Mouse (Mus musculus) ovary, postnatal 10 days (tissue): ENCODE measurements around the gene Zfp157.
"Not testable (repeated sequence)": the region's sequence is repeated elsewhere in the genome, so short reads cannot be mapped to it uniquely, and the experiment has no call there.

Source experiments
- DNase-seq: peaks from one replicate; pipeline ENCODE4 v3.0.0; 2022; ENCODE audit warnings: low spot score

Zfp157 gene

DNA sequence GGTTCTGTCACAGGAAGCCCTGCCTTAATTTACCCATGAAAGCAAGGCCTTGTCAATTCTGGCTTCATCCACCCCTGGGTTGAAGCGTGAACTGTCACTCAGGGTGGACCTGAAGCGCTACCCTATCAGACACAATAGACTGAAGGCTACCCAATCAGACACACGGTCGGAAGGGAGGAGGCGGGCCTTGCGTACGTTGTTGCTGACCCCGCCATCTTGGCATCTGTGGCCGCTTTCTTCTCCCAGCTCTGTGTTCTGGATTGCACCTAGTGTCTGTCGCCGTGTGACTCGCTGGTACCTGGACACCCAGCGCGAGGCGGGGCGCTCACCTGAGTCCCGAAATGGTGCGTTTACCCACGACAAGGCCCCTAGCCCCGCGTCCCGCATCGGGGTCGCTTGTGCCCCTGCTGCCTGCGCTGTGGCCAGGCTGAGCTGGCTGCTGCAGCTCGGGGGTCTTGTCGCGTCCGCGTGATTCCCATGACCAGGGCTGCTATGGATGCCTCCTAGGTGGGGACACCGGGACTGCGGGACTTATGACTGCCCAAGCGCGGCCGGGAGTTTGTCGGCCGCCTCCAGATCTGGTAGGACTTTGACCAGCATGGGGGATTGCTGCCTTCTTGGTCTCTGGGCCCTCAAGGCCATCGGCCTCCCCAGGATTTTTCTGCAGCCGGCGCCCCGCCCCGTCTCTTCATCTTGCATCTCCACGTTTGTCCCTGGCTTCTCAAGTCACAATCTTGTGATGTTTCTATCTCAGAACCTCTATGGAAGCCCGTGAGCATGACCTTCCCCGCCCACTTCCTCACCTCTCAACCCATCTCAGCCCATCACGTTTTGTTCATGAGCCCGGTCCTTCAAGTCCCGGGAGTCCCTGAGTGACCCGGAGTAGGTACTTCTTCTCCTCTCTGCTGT is at the start of gene Zfp157:
Gene Zfp157 (plus strand): TSS at position 183 of the 909 bp plus-strand sequence.
- DNase-seq: peak; percentile 71

DNA sequence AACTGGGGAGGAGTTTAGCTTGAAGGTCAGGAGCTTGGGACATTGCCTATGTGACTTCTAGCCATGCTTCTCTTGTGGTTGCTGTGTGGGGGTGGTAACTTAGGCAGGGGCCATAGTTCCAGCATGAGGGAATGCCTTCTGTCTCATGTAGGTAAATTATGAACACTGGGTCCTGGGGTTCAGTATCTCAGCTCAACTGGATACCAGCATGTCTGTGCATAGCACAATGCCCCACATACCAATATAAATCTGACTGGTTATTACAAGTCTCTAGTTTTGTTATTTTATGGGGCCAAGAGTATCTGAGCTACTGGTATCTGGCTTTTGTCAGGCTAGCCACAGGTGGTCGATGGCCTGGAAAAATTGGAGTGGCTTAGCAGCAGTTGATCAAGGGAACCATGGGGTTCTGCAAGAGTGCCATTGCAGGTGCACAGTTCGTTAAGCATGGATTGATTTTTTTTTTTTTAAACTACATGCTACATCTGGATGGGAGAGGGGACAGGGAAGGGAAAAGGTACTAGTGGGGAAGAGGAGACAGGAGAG is 43.4 kb upstream of the Zfp157 start:
- no peak for DNase-seq

DNA sequence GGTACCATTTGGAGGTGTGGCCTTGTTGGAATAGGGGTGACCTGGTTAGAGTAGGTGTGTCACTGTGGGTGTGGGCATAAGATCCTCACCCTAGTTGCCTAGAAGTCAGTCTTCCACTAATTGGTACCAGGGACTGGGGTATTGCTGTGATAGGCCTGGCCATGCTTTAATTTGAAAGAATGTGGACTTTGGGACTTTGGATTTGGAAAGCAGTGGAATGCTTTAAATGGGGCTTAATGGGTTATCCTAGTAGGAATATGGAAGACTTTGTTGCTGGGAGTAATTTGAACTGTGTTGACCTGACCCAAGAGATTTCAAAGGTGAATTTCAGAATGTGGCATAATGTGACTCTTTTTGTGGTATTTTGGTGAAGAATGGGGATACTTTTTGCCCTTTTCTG is 40.8 kb upstream of the Zfp157 start:
- DNase-seq: not testable (repeated sequence)

DNA sequence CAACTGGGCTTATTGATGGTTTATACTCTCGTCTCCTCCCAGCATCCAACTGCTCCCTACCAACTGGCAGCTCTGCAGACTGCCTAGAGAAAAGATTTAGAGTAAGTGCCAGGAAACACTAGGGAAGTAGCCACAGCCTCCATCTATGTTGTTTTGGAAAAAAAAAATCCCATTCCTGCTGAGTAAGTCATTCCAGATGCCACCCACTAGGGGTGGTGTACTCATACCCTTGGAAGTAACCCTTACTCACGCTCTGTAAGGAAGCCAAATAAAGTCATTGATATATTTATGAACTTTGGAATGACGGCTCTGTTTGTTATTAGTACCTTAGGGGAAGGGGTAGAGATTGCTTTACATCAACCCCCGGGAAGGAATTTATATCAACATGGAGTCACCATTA is 17.1 kb downstream of the Zfp157 start:
- DNase-seq: no peak

DNA sequence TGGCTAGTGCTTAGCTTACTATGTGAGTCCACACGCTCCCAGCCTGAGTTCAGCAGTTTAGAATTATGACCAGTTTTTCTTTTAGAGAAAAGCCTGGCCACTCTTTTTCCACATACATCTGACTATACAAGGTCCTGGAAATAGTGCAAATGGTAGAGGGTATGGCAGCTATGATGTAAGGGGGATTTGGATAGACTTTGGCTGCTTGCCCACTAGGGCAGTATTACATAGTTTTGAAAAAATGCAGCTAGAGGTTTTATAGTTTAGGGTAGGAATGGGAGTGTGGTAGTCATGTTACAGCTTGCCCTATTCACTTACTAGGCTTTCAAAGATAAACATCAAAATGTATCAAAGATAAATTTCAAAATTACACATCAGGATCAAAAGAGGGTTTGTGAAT is 17.8 kb downstream of the Zfp157 start:
- DNase-seq: no peak

DNA sequence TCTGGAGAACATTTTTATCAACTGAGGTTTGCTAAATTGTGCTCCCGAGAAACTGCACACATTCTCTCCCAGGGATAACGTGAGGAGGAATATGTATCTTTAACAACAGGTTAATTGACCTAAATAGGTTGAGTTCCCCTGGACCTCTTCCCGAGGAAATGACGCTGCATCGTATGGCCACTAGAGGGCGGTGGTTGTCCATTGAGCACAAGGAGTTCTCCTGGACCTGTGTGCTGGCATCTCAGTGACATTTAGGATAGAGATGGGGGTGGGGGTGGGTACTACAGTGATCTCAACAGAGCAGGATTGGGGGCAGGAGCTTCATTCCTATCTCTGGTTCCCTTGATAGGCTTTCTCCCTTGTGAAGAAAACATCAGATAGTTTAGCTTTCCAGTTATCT is 32.3 kb downstream of the Zfp157 start:
- peak; percentile 22 for DNase-seq

DNA sequence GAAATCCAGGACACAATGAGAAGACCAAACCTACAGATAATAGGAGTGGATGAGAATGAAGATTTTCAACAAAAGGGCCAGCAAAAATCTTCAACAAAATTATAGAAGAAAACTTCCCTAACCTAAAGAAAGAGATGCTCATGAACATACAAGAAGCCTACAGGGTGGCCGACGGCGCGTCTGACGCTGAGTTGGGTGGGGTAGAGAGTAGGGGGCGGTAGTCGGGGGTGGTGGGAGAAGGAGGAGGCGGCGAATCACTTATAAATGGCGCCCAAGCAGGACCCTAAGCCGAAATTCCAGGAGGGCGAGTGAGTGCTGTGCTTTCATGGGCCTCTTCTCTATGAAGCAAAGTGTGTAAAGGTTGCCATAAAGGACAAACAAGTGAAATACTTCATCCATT is 63.3 kb downstream of the Zfp157 start:
- not testable (repeated sequence) for DNase-seq
